Mouse (Mus musculus): ENCODE data around the gene Ccnl1.

Gene Ccnl1

DNA sequence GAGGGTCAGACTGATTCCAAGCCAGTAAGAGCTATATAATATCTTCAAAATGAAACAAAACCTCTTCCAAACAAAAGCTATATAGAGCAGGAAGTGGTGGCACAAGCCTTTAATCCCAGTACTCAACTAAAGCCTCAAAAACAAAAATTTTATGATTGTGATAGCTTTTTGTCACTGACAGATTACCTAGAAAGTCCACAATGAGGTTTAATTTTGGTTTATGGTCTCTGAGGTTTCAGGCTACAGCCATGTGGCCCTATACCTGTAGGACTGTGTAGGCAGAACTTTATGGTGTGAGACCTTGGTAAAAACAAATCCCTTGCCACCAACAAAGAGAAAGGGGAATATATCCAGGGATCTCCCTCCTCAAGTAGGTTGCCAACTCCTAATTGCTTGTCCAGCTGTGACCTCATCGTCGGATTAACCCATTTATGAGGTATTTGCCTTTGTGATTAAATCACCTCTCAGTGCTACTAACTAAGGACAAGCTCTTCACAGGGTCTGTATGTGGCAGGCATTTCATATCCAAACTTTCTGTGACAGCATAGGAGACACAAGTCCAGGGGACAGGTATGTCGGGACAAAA is 1.5 kb upstream of the Ccnl1 start:
- DNase-seq (ENCODE audit: inconsistent ontology term), result no peak

DNA sequence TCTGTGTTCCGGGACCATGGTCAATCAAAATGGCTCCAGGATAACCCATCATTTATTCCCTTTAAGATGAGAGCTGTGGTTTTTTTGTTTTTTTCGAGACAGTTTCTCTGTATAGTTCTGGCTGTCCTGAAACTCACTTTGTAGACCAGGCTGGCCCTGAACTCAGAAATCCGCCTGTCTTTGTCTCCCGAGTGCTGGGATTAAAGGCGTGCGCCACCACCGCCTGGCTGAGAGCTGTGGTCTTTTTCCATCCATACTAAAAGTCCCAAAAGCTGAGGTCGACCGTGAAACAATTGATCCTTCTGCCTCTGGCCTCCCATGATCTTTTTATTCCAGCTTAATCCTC is 764 bp upstream of the Ccnl1 start:
- no peak for DNase-seq (ENCODE audit: inconsistent ontology term)

DNA sequence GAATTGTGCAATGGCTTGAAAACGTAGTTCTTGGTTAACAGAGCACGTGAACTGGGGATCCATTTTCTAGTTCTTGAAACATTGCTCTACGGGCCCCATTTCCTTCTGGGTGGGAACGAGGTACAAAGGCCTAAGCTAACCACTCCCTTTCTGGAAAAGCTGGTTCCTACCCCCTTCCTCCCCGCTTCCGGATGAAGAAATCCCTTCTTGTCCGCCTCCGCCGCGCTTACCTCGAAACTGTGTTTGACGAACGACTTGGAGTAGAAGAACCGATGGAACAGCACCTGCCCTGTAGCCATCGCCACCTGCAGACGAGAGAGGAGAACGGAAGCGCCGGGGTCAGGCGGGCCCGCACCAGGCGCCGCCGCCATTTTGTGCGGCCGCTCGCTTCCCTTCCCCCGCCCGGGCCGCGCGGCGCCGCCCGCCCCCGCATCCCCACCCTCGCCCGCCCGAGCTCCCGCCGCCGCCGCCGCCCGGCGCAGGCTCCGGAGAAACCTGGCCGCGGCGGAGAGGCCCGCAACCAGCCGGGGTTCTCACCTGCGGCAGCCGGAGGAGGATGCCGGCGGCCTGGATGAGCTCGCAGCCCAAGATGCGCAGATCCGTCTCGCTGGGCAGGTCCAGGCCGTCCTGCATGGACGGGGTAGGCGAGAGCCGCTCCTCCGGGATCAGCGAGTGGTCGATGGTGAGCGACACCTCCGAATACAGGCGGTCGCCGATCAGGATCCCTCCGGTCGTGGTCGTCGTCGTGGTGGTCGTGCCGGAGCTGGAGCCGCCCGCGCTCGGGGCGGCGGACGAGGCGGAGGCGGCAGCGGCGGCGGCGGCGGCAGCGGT is 563 bp downstream of the Ccnl1 start:
- peak; percentile 73 for DNase-seq (ENCODE audit: inconsistent ontology term)

DNA sequence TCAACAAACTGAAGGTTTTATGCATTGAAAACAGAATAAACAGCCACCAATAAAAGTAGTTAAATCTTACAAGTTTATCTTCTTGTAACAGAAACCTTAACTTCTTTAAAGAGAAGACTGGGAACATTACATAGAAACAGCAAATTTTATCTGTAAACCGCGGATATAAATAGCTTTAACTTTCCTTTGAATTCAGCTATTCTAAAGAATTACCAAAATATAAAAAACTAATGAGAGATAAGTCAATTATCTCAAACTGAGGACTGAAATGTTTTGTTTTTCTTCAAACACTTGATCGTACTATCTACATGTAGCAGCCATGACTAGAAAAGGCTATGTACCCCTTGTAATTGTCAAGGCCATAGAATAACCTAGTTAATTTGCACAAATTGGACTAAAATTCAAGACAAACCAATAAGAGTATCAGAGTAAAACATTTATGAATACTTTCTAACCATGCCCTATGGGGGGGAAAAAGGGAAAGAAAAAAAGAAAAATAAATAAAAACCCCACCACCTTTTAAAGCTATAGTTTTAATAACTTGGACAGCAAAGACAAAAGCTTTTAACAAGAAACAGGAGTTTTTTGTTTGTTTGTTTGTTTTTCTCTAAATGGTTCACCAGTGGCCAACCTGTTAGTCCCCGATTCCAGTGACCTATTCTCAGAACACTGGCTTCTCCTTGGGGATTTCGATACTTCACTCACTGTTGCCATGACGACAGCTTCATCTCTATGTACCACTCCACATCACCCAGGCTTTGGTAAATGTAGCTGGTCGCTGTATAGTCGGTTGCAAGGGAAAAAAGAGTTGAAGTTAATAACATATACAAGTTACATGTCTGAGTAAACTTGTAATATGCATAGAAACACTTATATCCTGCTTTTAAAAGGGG is 3.3 kb downstream of the Ccnl1 start:
- no peak for DNase-seq (ENCODE audit: inconsistent ontology term)

DNA sequence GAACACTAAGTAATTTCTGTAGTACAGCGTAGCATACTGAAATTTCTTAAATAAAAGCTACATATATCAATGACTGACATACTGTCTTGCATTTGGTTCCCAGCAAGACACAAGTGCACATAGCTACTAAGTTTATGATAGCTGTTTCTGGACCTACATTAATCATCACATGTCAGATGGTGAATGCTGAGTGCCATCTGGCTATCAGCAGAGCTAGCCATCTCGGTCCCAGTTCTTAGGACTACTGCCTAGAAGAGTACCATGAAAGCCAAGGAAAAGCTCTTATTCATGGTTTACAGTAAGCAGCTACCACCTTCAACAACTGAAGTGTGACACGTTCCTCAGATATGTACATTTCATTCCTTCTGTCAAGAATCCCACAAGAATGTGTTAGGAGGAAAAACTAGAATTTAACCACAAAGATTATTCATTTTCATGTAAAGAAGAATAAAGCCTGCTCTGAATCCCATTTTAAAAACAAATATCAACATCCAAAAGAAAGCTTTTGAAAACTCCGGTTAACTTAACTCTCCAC is 7.2 kb downstream of the Ccnl1 start:
- DNase-seq (ENCODE audit: inconsistent ontology term), result no peak

DNA sequence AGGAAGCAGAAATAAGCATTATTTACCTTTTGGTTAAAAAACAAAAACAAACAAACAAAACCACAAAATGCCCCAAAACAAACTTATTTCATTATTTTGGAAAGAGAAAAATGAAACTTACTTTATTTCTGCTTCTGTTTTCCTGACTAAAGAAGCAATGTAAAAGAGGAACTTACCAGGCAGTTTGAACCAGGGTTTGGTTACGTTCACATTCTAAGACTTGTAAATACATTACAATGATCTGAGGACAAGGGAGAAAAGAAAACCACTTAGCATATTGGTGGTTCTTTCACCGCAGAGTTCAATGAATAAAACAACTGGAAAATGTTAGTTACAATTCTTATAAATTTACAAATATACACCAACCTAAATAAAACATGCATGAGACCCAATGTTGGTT is 7.7 kb downstream of the Ccnl1 start:
- no peak for DNase-seq (ENCODE audit: inconsistent ontology term)

DNA sequence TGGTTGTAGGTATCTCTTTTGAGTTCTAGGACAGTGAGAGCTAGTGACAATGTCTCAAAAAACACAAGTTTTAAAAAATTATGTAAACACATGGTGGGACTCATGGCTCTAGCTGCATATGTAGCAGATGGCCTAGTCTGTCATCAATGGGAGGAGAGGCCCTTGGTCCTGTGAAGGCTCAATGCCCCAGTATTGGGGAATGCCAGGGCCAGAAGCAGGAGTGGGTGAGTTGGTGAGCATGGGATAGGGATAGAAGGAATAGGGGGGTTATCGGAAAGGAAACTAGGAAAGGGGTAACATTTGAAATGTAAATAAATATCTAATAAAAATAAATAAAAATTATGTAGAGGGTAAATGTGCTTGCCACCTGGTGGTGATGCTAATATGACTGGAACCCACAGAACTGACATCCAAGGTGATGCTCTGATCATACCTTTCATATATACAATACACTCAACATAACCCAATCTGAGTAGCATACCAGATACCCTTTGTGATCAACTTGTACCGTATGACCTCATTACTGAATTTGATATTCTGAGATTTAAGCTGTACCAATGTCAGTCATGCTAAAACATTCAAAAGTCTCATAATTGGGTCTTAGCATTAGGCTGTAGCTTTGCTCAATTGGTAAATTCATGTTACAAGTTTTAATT is 12.6 kb downstream of the Ccnl1 start:
- DNase-seq (ENCODE audit: inconsistent ontology term), result no peak

DNA sequence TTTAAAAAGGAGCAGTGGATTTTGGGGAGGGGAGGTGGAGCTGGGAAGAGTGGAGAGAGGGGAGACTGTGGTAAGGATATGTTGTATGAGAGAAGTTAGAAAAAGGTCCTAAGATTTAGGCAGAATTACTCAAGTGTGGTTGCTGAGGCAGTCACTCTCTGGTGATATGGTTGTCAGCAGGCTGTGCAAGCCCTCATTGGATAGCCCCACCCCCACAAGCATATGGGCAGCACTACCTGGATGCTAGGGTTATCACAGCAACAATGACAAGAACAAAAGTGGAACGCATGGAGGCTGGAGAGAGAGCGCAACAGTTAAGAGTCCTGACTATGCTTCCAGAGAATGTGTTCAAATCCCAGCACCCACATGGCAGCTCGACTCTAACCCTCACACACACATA is 13.3 kb downstream of the Ccnl1 start:
- no peak for DNase-seq (ENCODE audit: inconsistent ontology term)

DNA sequence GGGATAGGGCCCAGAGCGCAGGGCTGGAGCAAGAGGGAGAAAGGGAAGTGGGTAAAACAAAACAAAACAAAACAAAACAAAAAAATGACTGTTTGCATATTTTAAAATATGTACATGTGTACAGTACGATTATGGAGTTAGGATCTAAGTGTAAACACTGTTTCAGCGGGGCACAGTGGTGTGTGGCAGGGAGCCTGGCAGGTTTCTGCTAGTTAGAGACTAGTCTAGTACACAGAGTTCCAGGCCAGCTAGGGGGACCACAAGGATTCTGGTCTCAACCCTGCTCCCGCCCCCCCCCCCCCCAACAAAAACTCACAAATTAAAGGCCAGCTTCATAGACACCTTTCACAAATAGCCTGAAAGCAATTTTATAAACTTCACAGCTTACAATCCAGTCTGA is 14.6 kb downstream of the Ccnl1 start:
- no peak for DNase-seq (ENCODE audit: inconsistent ontology term)

DNA sequence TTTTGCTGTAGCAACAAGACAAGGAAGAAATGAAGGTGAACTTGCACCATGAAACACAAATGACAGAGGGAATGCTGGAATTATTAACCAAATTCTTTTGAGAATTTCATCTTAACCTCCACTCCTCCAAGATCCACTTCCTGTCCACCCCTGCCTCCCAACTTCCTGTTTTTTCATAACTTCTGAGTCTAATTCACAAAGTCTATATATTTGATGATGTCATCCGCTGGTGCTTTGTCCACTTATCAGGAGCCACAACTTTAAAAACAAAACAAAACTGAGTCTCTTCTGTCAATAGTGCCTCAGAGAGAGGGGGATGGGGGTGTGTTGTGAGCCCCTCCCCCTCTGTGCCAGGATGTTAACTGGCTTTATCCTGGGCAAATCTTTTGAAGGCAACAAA is 17.0 kb downstream of the Ccnl1 start:
- no peak for DNase-seq (ENCODE audit: inconsistent ontology term)

DNA sequence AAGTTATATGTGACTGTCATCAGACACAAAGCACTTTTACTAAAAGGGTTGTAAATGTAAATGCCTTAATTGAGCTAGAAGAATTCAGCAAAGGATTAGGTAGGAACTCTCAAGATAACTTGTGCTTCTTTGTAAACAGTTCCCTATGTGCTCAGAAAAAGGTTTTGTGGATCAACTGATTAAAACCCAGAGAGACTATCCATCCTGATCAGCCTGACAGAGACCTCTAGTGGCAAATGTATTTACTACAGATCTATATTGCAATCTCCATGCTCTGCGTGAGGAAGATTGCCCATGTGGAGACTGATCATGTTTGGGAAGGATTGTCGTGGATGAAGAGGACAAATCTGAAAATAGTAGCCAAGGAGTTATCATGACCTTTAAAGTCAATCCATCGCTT is 19.8 kb downstream of the Ccnl1 start:
- no peak for DNase-seq (ENCODE audit: inconsistent ontology term)

DNA sequence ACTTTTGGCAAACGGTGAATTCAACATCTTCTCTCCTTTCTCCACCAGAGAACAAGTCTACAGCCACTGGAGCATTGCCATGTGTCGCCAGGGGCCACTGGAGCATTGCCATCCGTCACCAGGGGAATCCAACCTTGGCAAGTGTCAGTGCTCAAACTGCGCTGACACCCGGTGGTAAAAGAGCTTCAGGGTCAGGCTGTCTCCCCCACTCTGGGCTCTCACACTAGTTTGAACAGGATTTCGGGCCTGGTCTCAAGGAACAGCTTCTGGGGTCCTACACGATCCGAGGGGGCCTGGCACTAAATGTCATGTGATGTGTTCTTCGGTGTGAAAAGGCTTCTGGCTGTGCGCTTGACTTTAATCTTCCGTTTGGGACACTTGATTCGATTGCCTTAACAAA is 21.7 kb downstream of the Ccnl1 start:
- no peak for DNase-seq (ENCODE audit: inconsistent ontology term)

DNA sequence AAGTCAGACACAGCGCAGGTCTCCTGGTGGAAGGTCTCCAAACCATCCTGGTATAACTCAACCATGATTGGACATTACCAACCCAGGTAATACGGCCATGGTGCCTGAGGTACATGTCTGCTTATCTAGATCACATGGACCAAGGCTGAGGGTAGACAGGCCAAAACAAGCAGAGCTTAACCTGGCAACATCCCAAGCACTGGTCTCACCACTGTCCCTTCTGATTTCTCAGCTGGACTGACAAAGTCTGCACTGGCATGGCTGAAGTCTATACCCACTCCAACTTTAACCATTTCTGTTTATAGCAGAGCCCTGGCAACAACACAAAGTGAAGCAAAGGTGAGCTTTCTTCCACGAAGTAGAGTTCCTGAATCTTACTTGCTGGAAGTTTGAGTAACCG is 22.9 kb downstream of the Ccnl1 start:
- no peak for DNase-seq (ENCODE audit: inconsistent ontology term)

DNA sequence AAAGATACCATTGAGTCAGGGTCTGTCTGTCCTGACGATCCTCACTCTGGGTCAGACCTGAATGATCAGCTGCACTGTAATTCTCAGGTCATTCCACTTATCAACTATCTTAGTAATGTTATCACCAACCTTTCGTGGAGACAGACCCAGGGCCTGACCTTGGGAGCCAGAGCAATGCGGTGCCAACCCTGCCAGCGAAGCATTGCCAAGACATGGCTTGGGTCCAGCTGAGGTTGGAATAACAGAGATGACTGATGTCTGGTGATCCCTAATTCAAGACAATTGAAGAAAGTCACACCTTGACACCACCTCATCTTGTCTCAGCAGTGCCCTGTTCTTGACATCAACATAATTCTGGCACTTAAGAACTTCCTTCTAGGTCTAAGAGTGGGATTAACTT is 24.3 kb downstream of the Ccnl1 start:
- DNase-seq (ENCODE audit: inconsistent ontology term), result no peak

DNA sequence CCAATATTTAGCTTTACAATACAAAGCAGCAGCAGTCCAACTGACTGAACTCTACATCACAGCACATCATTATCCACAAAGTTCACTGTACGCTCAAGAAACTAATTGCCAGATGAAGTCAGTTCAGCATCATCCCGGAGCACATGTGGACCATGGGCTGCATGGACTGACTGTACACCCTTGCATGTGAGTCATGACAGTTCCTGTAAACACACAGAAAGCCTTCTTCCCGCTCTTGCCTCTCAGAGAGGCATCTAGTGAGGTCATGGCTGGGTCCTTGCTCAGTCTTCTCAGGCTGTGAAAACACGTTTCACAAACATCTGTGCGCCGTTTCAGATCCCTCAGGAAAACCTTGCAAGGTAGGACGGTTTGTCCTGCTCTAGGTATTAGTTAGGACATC is 26.5 kb downstream of the Ccnl1 start:
- no peak for DNase-seq (ENCODE audit: inconsistent ontology term)

DNA sequence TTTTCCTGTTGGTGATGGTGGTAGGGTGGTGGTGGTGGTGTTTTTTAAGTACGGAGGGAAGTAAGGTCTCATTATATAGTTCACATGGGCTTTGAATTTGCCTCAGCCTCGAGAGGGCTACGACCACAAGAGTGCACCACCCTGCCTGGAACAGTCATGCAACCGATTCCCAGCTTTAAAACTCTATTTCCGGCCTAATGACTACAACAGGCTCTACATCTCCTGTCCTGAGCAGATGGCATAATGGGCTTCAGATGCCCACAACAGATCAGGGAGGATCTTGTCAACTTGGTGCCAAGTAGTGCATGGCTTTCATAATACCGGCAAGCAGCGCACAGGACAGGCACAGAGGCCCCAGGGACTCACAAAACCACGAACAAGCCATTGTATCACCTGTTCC is 27.4 kb downstream of the Ccnl1 start:
- no peak for DNase-seq (ENCODE audit: inconsistent ontology term)

DNA sequence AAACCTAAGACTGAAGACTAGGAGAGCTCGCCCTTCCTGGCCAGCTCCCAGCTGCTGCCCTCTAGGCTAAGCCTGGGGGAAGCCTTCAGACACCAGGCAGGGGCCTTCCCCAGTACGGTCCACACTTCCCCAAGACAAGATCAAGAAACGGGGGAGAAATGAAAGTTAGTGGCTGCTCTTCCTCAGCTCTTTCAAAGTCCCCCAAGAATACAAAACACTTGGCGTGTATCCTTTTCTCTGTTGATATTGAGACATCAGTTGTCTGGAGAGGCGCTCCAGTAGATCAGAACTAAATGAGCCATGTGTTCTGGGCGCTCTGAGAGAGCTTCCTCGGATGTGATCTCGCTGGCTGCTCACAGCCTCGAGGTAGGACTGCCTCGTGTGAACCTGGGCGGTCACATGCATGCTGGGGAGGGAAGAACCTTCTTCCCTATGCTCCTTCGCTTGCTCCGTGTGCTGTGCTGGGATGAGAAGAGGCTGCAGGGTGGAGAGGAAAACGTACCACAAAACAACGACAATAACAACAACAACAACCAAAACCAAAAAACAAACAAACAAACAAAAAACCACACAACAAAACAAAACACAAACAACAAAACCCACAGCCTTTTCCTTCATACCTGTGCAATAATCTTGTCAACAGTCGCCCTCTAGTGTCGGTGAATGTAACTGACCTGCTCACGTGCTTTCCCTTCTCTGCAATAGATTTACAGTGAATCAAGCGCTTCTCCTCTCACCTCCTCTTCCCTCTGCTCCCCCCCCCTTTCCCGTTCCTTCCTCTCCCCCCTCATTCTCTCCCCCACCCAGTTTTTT is 28.0 kb downstream of the Ccnl1 start:
- DNase-seq (ENCODE audit: inconsistent ontology term), result peak; percentile 57

DNA sequence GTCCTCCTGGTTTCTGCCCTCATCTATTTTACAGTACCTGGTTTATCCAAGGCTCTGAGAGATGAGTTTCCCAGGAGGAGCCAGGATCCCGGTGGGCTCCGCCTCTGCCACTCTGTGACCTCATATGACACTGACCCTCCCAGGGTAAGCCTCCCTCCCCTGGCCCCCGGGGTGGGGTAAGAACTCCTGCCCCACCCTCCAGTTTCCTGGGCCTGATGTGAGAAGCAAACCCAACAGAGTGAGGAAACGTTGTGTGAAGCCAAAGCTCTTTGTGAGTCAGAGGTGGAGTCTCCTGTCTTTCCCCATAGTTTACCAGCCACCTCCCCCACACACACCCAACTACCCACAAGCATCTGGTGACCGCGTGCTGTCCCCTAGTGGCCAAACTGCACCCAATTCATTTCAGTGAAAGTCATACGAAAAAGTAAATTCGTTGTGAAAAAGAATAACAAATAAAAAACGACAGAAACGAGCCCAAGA is 28.7 kb downstream of the Ccnl1 start:
- DNase-seq (ENCODE audit: inconsistent ontology term), result peak; percentile 93

DNA sequence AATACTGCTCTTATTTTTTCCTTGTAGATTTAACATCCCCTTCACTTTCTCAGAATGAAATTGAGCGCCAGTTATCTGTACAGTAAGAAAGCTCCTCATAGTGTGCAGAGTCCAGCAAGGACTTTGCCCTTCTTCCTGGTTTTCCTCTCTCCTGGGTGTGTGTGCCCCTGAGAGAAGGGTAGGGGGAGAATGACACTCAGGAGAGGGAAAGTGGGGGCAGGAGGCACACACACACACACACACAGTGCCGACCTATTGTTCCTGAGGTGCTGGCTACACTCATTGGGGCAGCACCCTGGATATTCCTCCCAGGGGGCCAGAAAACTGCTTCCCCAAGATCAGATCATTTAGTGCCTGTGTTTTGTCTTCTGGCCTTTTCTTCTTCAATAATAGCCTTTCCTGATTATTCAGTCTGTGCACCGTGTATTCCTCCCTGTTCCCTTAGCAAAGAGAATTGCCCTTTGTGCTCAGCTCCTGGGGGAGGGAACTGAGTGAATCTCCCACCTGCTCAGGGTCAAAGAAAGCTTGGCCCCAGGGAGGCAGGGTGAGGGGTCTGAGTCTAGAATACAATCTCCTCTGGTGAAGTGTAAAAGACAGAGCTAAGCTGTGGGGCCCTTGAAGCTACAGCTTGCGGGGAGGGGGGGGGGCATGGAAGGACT is 29.3 kb downstream of the Ccnl1 start:
- no peak for DNase-seq (ENCODE audit: inconsistent ontology term)

DNA sequence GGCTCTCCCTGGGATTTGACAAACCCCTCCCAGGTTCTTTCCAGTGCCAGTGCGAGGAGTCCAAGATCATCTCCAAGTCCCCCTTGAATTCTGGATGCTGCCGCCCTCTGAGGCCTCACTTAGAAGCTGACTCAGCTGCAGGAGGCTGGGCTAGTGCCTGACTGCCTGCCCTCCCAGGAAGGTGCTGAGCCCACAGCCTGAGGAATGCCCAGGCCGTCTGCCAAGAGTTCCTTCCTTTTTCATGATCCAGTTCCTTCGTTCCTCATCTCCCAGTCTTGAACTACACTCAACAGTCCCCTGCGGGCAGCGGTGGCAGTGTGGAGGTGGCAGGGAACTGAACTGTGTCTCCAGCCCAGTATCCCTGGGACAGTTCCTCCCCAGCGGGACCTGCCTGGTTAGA is 30.4 kb downstream of the Ccnl1 start:
- peak; percentile 89 for DNase-seq (ENCODE audit: inconsistent ontology term)

Data from Muller cell, postnatal 12 days (primary cell).